Mouse (Mus musculus): ENCODE measurements around the gene Cmklr1. TPM values are rescaled to one million over a fixed set of nuclear protein-coding genes. Genes with fewer than 3 reads are reported as not detected.

The Cmklr1 gene
- polyA plus RNA-seq, 1 experiment, result not detected

DNA sequence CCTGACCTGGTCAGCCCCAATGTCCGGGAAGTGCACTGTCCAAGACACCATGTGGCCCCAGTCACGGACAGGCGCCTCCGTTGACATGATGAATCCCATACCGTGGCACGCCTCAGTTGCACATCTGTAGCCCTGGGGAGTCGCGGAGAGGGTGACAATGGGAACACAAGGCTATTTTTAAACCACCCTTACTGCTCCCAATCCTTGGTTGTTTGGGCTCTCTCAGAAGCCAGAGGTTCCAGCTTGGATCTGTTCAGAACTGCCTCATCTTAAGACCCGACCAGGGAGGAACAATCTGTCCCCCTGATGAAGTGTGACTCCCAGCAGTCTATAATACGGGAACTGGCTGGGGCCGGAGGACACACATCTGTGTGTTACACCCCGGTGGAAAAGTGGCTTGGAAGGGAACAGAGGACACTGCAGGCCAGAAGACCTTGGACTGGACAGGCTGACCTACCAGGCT lies 38.4 kb downstream of the Cmklr1 start:
- no peak for TF ChIP-seq GATA1 (IDR thresholded peaks at IDR 0.05; ENCODE audit: low read length)

- TF ChIP-seq GATA1 (IDR thresholded peaks at IDR 0.05; ENCODE audit: low read length), result no peak
Measured at GRCm38 (mm10) chr5:113611131-113611530, 39.1 kb downstream of the Cmklr1 start.

DNA sequence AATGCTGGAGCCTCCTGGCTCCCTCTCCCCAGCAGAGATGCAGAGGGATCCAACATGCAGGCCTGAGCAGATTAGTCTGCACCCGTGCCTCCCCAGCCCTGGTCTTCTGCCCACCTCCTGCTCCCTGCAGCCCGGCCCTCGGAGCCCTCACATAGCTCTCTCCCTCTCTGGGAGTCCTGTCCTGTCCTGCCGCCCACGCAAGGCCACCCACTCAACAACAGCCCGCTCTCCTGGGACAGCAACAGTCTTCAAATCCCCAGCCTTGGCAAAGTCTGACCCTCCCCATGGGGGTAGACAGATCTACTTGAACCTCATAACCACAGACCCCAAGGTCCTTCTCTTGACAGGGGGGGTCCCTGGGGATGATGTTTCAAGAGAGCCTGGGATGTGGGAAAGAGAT lies 39.7 kb downstream of the Cmklr1 start:
- no peak for TF ChIP-seq GATA1 (IDR thresholded peaks at IDR 0.05; ENCODE audit: low read length)

- TF ChIP-seq GATA1 (IDR thresholded peaks at IDR 0.05; ENCODE audit: low read length), result no peak
Measured at GRCm38 (mm10) chr5:113609891-113610290, 40.3 kb downstream of the Cmklr1 start.

GRCm38 (mm10) chr5:113608511-113608910 lies 41.7 kb downstream of the Cmklr1 start:
- no peak for TF ChIP-seq GATA1 (IDR thresholded peaks at IDR 0.05; ENCODE audit: low read length)

DNA sequence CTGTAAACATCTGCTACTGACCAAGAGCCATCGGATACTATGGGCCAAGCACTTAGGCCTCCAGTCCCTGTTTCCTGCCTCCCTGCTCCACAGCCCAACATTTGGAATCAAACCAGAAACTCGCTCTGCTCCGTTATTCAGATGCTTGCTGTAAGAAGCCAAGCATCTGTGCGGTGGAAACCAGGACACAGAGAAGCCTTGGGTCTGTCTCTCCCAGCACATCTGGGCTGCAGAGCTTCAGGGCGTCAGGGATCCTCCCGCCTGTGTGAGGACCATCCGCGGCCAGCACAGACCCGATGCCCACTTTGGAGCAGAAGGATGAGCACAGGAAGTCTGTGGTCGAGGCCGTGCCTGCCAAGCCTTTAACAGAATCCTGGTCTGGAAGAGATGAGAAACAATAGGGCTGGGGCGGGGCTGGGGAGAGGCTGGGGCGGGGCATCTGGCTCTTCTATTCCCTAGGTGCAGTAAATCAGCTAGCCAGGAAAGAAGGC lies 42.2 kb downstream of the Cmklr1 start:
- TF ChIP-seq GATA1 (IDR thresholded peaks at IDR 0.05; ENCODE audit: low read length), result no peak

- TF ChIP-seq GATA1 (IDR thresholded peaks at IDR 0.05; ENCODE audit: low read length), result no peak
Measured at GRCm38 (mm10) chr5:113606961-113607785, 43.1 kb downstream of the Cmklr1 start.

DNA sequence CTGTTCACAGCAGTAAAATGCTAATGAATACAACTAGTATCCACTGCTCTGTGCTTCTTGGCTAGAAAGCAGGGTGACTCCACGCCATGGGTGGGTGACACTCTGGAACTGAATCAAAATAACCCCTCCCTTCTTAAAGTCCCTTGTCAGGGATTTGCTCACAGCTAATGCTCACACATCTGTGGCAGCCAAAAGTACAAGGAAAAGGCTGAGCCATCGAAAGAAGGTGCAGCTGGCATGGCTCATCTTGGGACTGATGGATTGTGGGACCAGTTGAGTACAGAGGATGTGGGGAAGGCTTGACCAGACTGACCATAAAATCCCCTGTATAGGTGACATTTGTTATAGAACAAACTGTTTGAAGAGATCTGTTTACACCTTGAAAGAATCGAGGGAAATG lies 44.1 kb downstream of the Cmklr1 start:
- TF ChIP-seq GATA1 (IDR thresholded peaks at IDR 0.05; ENCODE audit: low read length), result no peak

DNA sequence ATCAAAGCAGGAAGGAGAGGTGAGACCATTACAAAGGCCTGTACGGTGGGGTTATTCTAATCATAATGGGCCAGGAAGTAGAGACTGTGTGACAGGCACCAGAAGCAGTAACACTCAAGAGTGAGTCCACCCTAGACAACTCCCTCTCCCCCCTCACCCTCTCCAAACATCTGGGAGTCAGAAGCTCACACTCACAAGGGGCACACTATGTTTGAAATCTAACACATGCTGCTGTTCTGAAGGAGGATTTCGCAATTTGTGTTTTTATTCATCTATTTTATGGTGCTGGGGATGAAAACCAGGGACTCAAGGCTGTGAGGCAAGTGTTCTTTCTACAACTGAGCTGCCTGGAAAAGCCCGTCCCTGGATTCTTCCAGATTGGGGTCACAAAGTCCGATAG lies 45.5 kb downstream of the Cmklr1 start:
- TF ChIP-seq GATA1 (IDR thresholded peaks at IDR 0.05; ENCODE audit: low read length), result no peak

DNA sequence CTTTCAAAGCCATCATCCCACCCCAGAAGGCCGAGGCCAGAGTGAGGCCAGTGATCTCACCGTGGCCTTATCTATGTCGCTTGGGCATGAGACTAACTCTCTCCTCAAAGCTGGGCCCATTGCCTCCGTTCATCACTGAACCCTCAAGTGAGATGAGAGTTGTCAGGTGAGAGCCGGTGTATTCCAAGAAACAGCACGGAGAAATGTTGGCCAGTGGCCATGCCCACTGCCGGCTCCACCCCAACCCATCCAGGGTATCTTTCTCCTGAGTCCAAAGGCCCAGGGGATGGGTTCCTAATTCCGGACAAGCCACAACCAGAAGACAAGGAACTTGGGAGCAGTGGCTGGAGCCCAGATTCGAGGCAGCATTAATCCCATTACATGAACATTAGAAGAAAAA lies 46.8 kb downstream of the Cmklr1 start:
- TF ChIP-seq GATA1 (IDR thresholded peaks at IDR 0.05; ENCODE audit: low read length), result no peak

DNA sequence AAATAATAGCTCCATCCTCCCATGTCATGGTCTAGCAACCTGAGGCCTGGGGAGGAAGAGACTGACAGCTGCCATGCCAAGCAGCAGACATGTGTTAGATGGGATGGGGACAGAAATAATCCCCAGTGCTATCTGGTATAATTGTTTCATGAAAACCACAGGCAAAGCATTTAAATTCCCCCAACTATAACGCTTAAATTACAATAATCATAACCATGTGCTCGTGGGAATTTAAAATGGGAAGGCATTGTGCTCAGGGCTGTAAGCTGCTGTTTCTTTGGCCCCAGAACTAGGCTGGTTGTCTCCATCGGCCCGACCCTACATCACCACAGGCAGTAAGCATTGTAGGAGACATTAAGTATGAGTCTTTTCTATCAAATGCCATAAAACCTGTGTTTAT lies 49.4 kb downstream of the Cmklr1 start:
- no peak for TF ChIP-seq GATA1 (IDR thresholded peaks at IDR 0.05; ENCODE audit: low read length)

GRCm38 (mm10) chr5:113600181-113600580 lies 50.0 kb downstream of the Cmklr1 start:
- no peak for TF ChIP-seq GATA1 (IDR thresholded peaks at IDR 0.05; ENCODE audit: low read length)

GRCm38 (mm10) chr5:113596780-113597353 lies 53.4 kb downstream of the Cmklr1 start:
- TF ChIP-seq GATA1 (IDR thresholded peaks at IDR 0.05; ENCODE audit: low read length), result no peak

- no peak for TF ChIP-seq GATA1 (IDR thresholded peaks at IDR 0.05; ENCODE audit: low read length)
Measured at GRCm38 (mm10) chr5:113596252-113596651, 54.0 kb downstream of the Cmklr1 start.

- no peak for TF ChIP-seq GATA1 (IDR thresholded peaks at IDR 0.05; ENCODE audit: low read length)
Measured at GRCm38 (mm10) chr5:113593911-113594705, 56.1 kb downstream of the Cmklr1 start.

DNA sequence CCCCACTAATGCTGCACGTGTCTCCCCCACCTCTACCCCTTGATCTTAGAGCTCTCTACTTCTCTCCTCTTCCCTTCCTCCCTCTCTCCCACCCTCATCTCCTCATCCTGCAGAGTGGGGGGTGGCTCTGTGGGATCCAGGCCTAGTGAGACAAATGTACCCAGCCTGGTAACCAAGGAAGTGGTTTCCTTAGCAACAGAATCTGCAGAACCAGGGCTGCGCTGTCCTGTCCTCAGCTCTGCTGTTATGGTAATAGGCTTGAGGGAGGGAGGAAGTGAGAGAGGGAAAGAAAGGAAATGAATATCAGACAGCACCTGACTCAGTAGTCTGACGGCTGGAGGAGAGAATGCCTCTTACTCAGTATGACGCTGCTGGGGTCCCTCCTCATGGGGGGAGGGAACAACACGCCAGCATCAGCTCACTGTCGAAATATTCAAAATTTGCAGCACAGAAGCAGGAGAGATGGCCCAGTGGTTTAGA lies 58.4 kb downstream of the Cmklr1 start:
- no peak for TF ChIP-seq GATA1 (IDR thresholded peaks at IDR 0.05; ENCODE audit: low read length)
